Mouse (Mus musculus) cerebellum, adult 2 months (tissue): Measurements from ENCODE around the gene Gm12184. TPM values are rescaled to one million over a fixed set of nuclear protein-coding genes. Genes with fewer than 3 reads are reported as not detected.
A peak's percentile ranks its signal among the peaks of the same experiment; 100 is the strongest.

ENCODE experiments used
- DNase-seq, 2 experiments: peaks; one replicate each; pipeline ENCODE4 v3.0.0; 2021
- H3K27ac ChIP-seq: fragments of 200-500 bp; 2 replicates; pipeline ENCODE4 v1.5.1; 2012; ENCODE audit warnings: low read length, control low read depth, inconsistent platforms; ENCODE audit not compliant: insufficient read depth
- H3K27me3 ChIP-seq: fragments of 200-500 bp; 2 replicates; pipeline ENCODE4 v1.6.1; 2012; ENCODE audit warnings: inconsistent platforms, mild to moderate bottlenecking, low read length, moderate library complexity; ENCODE audit not compliant: control insufficient read depth, insufficient read depth
- H3K4me1 ChIP-seq: fragments of 200-500 bp; 2 replicates; pipeline ENCODE4 v1.6.1; 2011; ENCODE audit warnings: low read length; ENCODE audit not compliant: control insufficient read depth, insufficient read depth
- H3K4me3 ChIP-seq: fragments of 200-500 bp; replicated peaks from 2 replicates; pipeline ENCODE3; 2011; ENCODE audit warnings: mild to moderate bottlenecking, low read depth, low read length, control low read depth; ENCODE audit not compliant: insufficient read depth
- CTCF ChIP-seq: fragments of 200-500 bp; IDR thresholded peaks from 2 replicates; pipeline ENCODE4 v1.5.1; 2011; ENCODE audit warnings: low read depth, mild to moderate bottlenecking, control low read depth, low read length, moderate library complexity, borderline replicate concordance; ENCODE audit not compliant: insufficient read depth
- POLR2A ChIP-seq: fragments of 200-500 bp; IDR thresholded peaks from 2 replicates; pipeline ENCODE4 v1.6.1; 2011; ENCODE audit warnings: low read length, control low read depth, borderline replicate concordance; ENCODE audit not compliant: insufficient read depth
- WGBS: fragments of 180-500 bp; shearing (Covaris S2); methylation state at CpG from one replicate; pipeline ENCODE4 v1.1.7; 2018; 5-methylcytosine and 5-hydroxymethylcytosine counted together
- polyA plus RNA-seq: library from polyadenylated mRNA; depleted of rRNA; stranded (reverse); fragments of >200 nt; gene quantifications from 2 replicates; pipeline ENCODE4 v1.2.3, GENCODE M21; 2012; rRNA removed

The Gm12184 gene
- polyA plus RNA-seq, 1 experiment, result 30.1 TPM

DNA sequence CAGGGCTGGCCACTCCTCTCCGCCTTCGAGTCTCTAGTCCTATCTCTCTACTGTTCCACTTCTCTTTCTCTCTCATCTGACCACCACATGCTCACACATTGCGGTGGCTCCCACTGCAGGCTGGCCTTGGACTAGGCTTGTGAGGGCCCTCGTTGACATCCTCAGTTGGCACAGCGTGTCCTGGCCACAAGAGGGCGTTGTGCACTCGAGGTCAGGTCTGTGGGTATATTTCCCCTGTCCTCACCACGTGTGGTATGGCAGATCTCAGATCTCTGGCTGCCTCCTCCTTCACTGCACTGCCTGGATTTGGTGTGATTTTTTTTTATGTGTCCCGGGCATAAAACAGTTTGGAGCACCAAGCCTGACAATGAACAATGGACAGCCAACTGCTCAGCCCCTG lies 49.8 kb downstream of the Gm12184 start:
- no peak for TF ChIP-seq CTCF
- TF ChIP-seq POLR2A, result no peak
- 47% methylated on average over 9 of the region's 9 CpGs for WGBS
- Histone ChIP-seq H3K27me3 (no peaks in the 10 kb centered on the region), H3K4me1 (no peaks in the 10 kb centered on the region), H3K4me3 (no peak overlapping the region), H3K27ac (no peak overlapping the region)
- DNase-seq, result no peak

DNA sequence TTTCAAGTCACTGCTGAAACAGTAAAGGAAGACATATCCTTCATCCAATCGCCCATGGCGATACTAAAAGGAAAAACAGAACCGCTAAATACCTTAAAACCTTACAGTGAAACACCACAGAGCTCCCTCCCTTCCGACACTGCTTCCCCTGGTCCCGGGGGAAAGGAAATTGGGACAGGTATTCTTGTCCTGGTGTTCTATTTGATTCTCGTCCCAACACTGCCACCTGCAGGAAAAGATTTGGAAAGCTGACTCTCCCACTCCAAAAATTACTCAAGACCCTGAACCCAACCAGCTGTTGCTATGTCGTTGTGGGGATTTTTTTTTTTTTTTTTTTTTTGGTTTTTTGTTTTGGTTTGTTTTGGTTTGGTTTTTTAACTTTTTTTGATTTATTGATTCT lies 51.0 kb downstream of the Gm12184 start:
- WGBS, result 3% methylated on average over 7 of the region's 7 CpGs
- Histone ChIP-seq H3K4me1 (no peaks in the 10 kb centered on the region), H3K27ac (no peak overlapping the region), H3K27me3 (no peaks in the 10 kb centered on the region), H3K4me3 (no peak overlapping the region)
- TF ChIP-seq POLR2A (no peak), CTCF (peak; percentile 41; the same call in 1 of the 2 replicates)
- DNase-seq, result peak; percentile 33 to 49

Other genes starting within 250 kb of the Gm12184 start
- gene Rack1, start 26.3 kb downstream of the Gm12184 start, polyA plus RNA-seq, result 426 and 432 TPM in 2 replicates
- 42.3 and 45.0 TPM in 2 replicates for gene Trim41, start 9.3 kb downstream of the Gm12184 start, polyA plus RNA-seq
- 4.2 and 4.7 TPM in 2 replicates for gene Trim7, start 515 bp downstream of the Gm12184 start, polyA plus RNA-seq
- 6.5 and 7.1 TPM in 2 replicates for gene Irgm1, start 45.0 kb upstream of the Gm12184 start, polyA plus RNA-seq
- gene Gm5431, start 75.6 kb upstream of the Gm12184 start, polyA plus RNA-seq, result 0.06 and 0.08 TPM in 2 replicates
- gene Psme2b, start 119.5 kb upstream of the Gm12184 start, polyA plus RNA-seq, result 1.0 and 1.5 TPM in 2 replicates
- 0.03 and 0.08 TPM in 2 replicates for gene Olfr56, start 152.2 kb upstream of the Gm12184 start, polyA plus RNA-seq
- 0.38 and 0.59 TPM in 2 replicates for gene 9930111J21Rik1, start 152.7 kb upstream of the Gm12184 start, polyA plus RNA-seq
- gene Gm12185, start 165.6 kb upstream of the Gm12184 start, polyA plus RNA-seq, result 0.05 and 0.10 TPM in 2 replicates
- gene Tgtp1, start 167.5 kb upstream of the Gm12184 start, polyA plus RNA-seq, result 0.87 and 1.2 TPM in 2 replicates
- gene 9930111J21Rik2, start 224.6 kb upstream of the Gm12184 start, polyA plus RNA-seq, result 0.88 and 1.00 TPM in 2 replicates
- 1.4 and 2.3 TPM in 2 replicates for gene Tgtp2, start 237.6 kb upstream of the Gm12184 start, polyA plus RNA-seq
- 1.6 TPM in 2 replicates for gene Ifi47, start 249.9 kb upstream of the Gm12184 start, polyA plus RNA-seq